Mouse (Mus musculus) CH12.LX (cell line): ENCODE measurements around the gene Eme2. TPM values are rescaled to one million over a fixed set of nuclear protein-coding genes. Genes with fewer than 3 reads are reported as not detected.
A peak's percentile ranks its signal among the peaks of the same experiment; 100 is the strongest.

Experiments used
- DNase-seq: peaks from one replicate; pipeline ENCODE4 v3.0.0-alpha.2; 2013; ENCODE audit errors: extremely low read depth
- H3K27ac ChIP-seq: 2 replicates; pipeline ENCODE4 v1.5.1; 2012; ENCODE audit warnings: low read depth, mild to moderate bottlenecking, control low read depth, moderate library complexity; ENCODE audit not compliant: insufficient read depth
- H3K27me3 ChIP-seq: replicated peaks from 2 replicates; pipeline ENCODE3; 2012; ENCODE audit warnings: inconsistent platforms
- H3K36me3 ChIP-seq, 2 experiments: replicated peaks in 1 of 2; 2 replicates each; pipeline versions ENCODE3 to v1.6.1; 2012; ENCODE audit warnings: inconsistent platforms in 1 of 2, low read length in 1 of 2, mild to moderate bottlenecking in 1 of 2, mixed read lengths in 1 of 2, moderate library complexity in 1 of 2; ENCODE audit not compliant: control insufficient read depth in 1 of 2, insufficient read depth in 1 of 2
- H3K4me1 ChIP-seq, 2 experiments: 2 replicates each; pipeline ENCODE4 v1.6.1; 2012; ENCODE audit warnings: inconsistent platforms in 1 of 2, moderate library complexity in 1 of 2; ENCODE audit not compliant: insufficient read depth in 2 of 2, control insufficient read depth in 1 of 2
- H3K4me2 ChIP-seq: 2 replicates; pipeline ENCODE4 v1.6.1; 2012; ENCODE audit warnings: low read depth, mild to moderate bottlenecking, control low read depth; ENCODE audit not compliant: poor library complexity, insufficient read depth, severe bottlenecking
- H3K4me3 ChIP-seq, 3 experiments: fragments of 150-350 bp in 1 of 3; sonication (generic) in 1 of 3; replicated peaks in 1 of 3; 2 replicates each; pipeline versions ENCODE3 to v1.5.1; 2011 to 2012; ENCODE audit warnings: low read depth in 2 of 3, low read length in 2 of 3, mild to moderate bottlenecking in 2 of 3, moderate library complexity in 2 of 3, control low read depth in 1 of 3, improper control_type of control experiment in 1 of 3, inconsistent platforms in 1 of 3, mixed read lengths in 1 of 3; ENCODE audit not compliant: poor library complexity in 1 of 3
- H3K79me2 ChIP-seq: replicated peaks from 2 replicates; pipeline ENCODE4 v1.6.1; 2012; ENCODE audit warnings: mild to moderate bottlenecking, moderate library complexity; ENCODE audit not compliant: control insufficient read depth, poor library complexity, insufficient read depth, severe bottlenecking; ENCODE audit errors: extremely low read depth
- H3K9ac ChIP-seq: 2 replicates; pipeline ENCODE4 v1.6.1; 2012; ENCODE audit warnings: low read depth, mild to moderate bottlenecking, control low read depth, moderate library complexity; ENCODE audit not compliant: insufficient read depth
- H3K9me3 ChIP-seq: replicated peaks from 2 replicates; pipeline ENCODE3; 2012; ENCODE audit warnings: low read length, inconsistent platforms, mixed read lengths
- BHLHE40 ChIP-seq: IDR thresholded peaks from 2 replicates; pipeline ENCODE4 v1.6.1; 2011; ENCODE audit warnings: mild to moderate bottlenecking, low read depth, low read length, improper control_type of control experiment
- CTCF ChIP-seq, 2 experiments: IDR thresholded peaks in 1 of 2; conservative IDR thresholded peaks in 1 of 2; 2 replicates each; pipeline ENCODE4 v1.5.1; 2011 to 2012; ENCODE audit warnings: low read depth in 2 of 2, low read length in 2 of 2, improper control_type of control experiment in 1 of 2, inconsistent platforms in 1 of 2, mild to moderate bottlenecking in 1 of 2, moderate library complexity in 1 of 2
- EP300 ChIP-seq: IDR thresholded peaks from 2 replicates; pipeline ENCODE4 v1.6.1; 2011; ENCODE audit warnings: low read length, improper control_type of control experiment
- ETS1 ChIP-seq: conservative IDR thresholded peaks from 2 replicates; pipeline ENCODE4 v1.6.1; 2012; ENCODE audit warnings: low read depth, mild to moderate bottlenecking, inconsistent platforms, low read length, improper control_type of control experiment, moderate library complexity
- HCFC1 ChIP-seq: IDR thresholded peaks from 2 replicates; pipeline ENCODE4 v1.6.1; 2012; ENCODE audit warnings: low read depth, mild to moderate bottlenecking, inconsistent platforms, low read length, improper control_type of control experiment
- IRF4 ChIP-seq: IDR thresholded peaks from 2 replicates; pipeline ENCODE4 v1.6.1; 2014; ENCODE audit warnings: low read depth, mild to moderate bottlenecking, inconsistent platforms, low read length, improper control_type of control experiment
- JUND ChIP-seq: conservative IDR thresholded peaks from 2 replicates; pipeline ENCODE4 v1.6.1; 2011; ENCODE audit warnings: low read depth, low read length, improper control_type of control experiment
- MEF2A ChIP-seq: IDR thresholded peaks from 2 replicates; pipeline ENCODE4 v1.6.1; 2014; ENCODE audit warnings: low read depth, mild to moderate bottlenecking, inconsistent platforms, low read length, improper control_type of control experiment, borderline replicate concordance
- MYC ChIP-seq: IDR thresholded peaks from 2 replicates; pipeline ENCODE4 v1.6.1; 2011; ENCODE audit warnings: low read depth, mild to moderate bottlenecking, improper control_type of control experiment, low read length
- POLR2AphosphoS2 ChIP-seq: IDR thresholded peaks from 2 replicates; pipeline ENCODE4 v1.6.1; 2011; ENCODE audit warnings: low read depth, low read length, improper control_type of control experiment
- TBP ChIP-seq: conservative IDR thresholded peaks from 2 replicates; pipeline ENCODE4 v1.6.1; 2011; ENCODE audit warnings: low read depth, low read length, improper control_type of control experiment
- USF1 ChIP-seq: IDR thresholded peaks from 2 replicates; pipeline ENCODE4 v1.6.1; 2014; ENCODE audit warnings: low read depth, mild to moderate bottlenecking, inconsistent platforms, low read length, improper control_type of control experiment
- dilution Hi-C: fragments of 300-500 bp; cut with MboI; formaldehyde crosslinking; loops from 2 replicates; pipeline ENCODE4 v1.14.3; 2020; ENCODE audit warnings: low sequenced_read_pairs; ENCODE audit not compliant: extremely low pct_unique_long_range_greater_than_20kb, extremely low pct_ligation_motif_present
- in situ Hi-C: fragments of 300-500 bp; cut with MboI; formaldehyde crosslinking; loops from 3 replicates; pipeline ENCODE4 v1.14.3; 2019; ENCODE audit warnings: low sequenced_read_pairs, low pct_ligation_motif_present, low pct_unique_long_range_greater_than_20kb, mixed read lengths
- polyA plus RNA-seq: library from polyadenylated mRNA; unstranded; fragments of >175 nt; gene quantifications from 2 replicates; pipeline ENCODE4 v1.2.1, GENCODE M21; 2012; ENCODE audit warnings: low read depth; ENCODE audit not compliant: insufficient read length
- total RNA-seq, 2 experiments: library from RNA; depleted of rRNA; stranded (reverse); fragments of 300-350 nt in 1 of 2; fragments of >200 nt in 1 of 2; gene quantifications; 2 replicates each; pipeline ENCODE4 v1.2.3; 2012 to 2014

Gene Eme2
- total and polyA plus RNA-seq, 3 experiments, result 12.7 to 19.7 (median 16.9) TPM

DNA sequence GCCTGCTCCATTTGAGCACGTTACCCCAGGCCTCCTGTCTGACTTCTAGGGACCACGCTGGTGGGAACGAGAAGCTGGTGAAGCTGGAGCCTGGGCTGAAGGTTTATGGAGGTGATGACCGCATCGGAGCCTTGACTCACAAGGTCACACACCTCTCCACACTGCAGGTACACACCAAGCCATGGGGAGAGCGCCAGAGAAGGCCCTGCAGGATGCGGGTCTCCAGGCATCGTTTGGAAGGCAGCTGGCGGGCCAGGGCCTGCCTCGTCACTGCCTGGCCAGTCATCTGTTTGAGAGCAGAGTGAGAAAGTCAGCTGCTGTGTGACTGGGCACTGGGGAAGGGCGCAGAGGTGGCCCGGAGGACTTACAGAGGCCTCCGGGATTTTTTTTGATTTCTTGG, 38.3 kb downstream of the Eme2 start:
- Histone ChIP-seq H3K27me3 (peaks cover under 1% of the 10 kb centered on the region), H3K4me3 (no peak overlapping the region), H3K27ac (no peak overlapping the region), H3K36me3 (peaks cover 33 to 53% of the 10 kb centered on the region in 2 experiments)
- in situ Hi-C loops, result no loop called here
- no peak for TF ChIP-seq HCFC1
- TF ChIP-seq, all 38 proteins: peak for 0
- Histone ChIP-seq H3K4me1 (peaks cover 16 to 50% of the 10 kb centered on the region in 2 experiments), H3K9me3 (no peaks in the 10 kb centered on the region), H3K4me2 (no peak overlapping the region), H3K9ac (no peak overlapping the region), H3K79me2 (no peaks in the 10 kb centered on the region; the same call in 1 of the 2 replicates)
- DNase-seq, result no peak
- dilution Hi-C loops, result no loop called here

DNA sequence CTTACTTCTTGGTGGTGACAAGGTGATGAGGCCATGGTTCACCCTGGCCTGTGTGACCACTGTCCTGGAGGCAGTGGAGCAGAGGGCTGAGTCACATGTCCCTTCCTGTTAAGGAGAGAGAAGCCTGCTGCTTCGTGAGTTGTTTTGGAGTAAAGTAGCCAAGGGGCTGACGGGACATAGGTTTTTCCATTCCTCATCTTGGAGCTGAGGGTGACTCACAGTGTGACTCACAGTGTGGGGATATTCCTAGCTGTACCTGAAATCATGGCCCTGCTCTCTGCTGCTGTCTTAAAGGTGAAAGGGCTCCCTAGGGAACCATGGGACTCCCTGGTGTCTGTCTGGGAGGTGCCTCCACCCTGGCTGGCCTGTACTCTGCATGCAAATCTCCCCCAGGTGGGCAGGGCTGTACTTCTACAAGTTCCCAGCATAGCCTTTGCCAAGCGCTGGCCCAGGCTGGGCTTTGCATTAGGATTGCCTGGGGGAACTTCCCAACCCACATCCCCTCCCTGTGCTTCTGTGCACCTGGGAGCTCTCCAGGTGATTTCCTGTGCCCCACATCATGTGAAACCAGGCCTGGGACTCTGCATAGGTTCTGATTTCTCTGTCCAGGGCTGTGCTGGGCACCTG, 38.9 kb downstream of the Eme2 start:
- Histone ChIP-seq H3K36me3 (peaks cover 27 to 47% of the 10 kb centered on the region in 2 experiments), H3K9ac (no peak overlapping the region), H3K79me2 (no peaks in the 10 kb centered on the region; the same call in 1 of the 2 replicates), H3K4me2 (no peak overlapping the region; the same call in 1 of the 2 replicates)
- TF ChIP-seq POLR2AphosphoS2 (no peak), JUND (no peak), EP300 (peak; percentile 31; the same call in 1 of the 2 replicates), MYC (0 out of 2 replicates have a peak, but pooled peaks have one; percentile 9), TBP (no peak), USF1 (0 out of 2 replicates have a peak, but pooled peaks have one; percentile 4), MEF2A (peak; percentile 18; the same call in 1 of the 2 replicates), IRF4 (peak; percentile 61), CTCF (conservative IDR thresholded peaks at IDR 0.05 in 1 of 2, IDR thresholded peaks at IDR 0.05 in 1 of 2; ENCODE audit: low read depth in 2 of 2, low read length in 2 of 2) (no peak), ETS1 (peak; percentile 81), BHLHE40 (peak; percentile 8; the same call in 1 of the 2 replicates)
- TF ChIP-seq, all 38 proteins: peak for 7
- no peaks in the 10 kb centered on the region for H3K9me3 ChIP-seq
- H3K27ac ChIP-seq, result peak overlapping the region; percentile 12
- in situ Hi-C loops (no loop called here), dilution Hi-C loops (no loop called here)
- H3K4me3 ChIP-seq, result no peak overlapping the region
- peaks cover 16 to 56% of the 10 kb centered on the region in 2 experiments for H3K4me1 ChIP-seq
- peak; percentile 69 for DNase-seq
- H3K27me3 ChIP-seq, result peaks cover 7% of the 10 kb centered on the region
